Mouse (Mus musculus) liver, adult 2 months (tissue): ENCODE measurements at regions not wholly inside any gene's neighbourhood (a gene's known extent, or its start where the extent isn't known, plus 50 kb on each side); places are given as distances from the start of the nearest gene placed in this dataset.

Experiments used
- DNase-seq: peaks from one replicate; pipeline ENCODE4 v3.0.0-alpha.2; 2011; ENCODE audit warnings: low read depth, low spot score; ENCODE audit errors: extremely low read depth
- H3K27ac ChIP-seq: fragments of 200-500 bp; replicated peaks from 2 replicates; pipeline ENCODE4 v1.5.1; 2012; ENCODE audit warnings: low read depth, mild to moderate bottlenecking, control low read depth, inconsistent platforms, low read length; ENCODE audit not compliant: insufficient read depth
- H3K27me3 ChIP-seq: fragments of 200-500 bp; 2 replicates; pipeline ENCODE4 v1.6.1; 2012; ENCODE audit warnings: mild to moderate bottlenecking, moderate library complexity, low read length, inconsistent platforms; ENCODE audit not compliant: control insufficient read depth, insufficient read depth
- H3K36me3 ChIP-seq: fragments of 200-500 bp; 2 replicates; pipeline ENCODE4 v1.6.1; 2012; ENCODE audit warnings: low read length, inconsistent platforms; ENCODE audit not compliant: control insufficient read depth, insufficient read depth
- H3K4me1 ChIP-seq: fragments of 200-500 bp; 2 replicates; pipeline ENCODE4 v1.6.1; 2011; ENCODE audit warnings: low read length; ENCODE audit not compliant: control insufficient read depth, insufficient read depth
- H3K4me3 ChIP-seq: fragments of 200-500 bp; 2 replicates; pipeline ENCODE4 v1.5.1; 2011; ENCODE audit warnings: low read depth, mild to moderate bottlenecking, control low read depth, low read length, moderate library complexity; ENCODE audit not compliant: insufficient read depth
- H3K79me2 ChIP-seq: fragments of 200-500 bp; 2 replicates; pipeline ENCODE4 v1.6.1; 2012; ENCODE audit warnings: inconsistent platforms, mild to moderate bottlenecking, low read length, moderate library complexity; ENCODE audit not compliant: control insufficient read depth, insufficient read depth
- H3K9ac ChIP-seq: fragments of 200-500 bp; 2 replicates; pipeline ENCODE4 v1.6.1; 2012; ENCODE audit warnings: low read depth, mild to moderate bottlenecking, control low read depth, inconsistent platforms, low read length
- CTCF ChIP-seq: fragments of 200-500 bp; IDR thresholded peaks from 2 replicates; pipeline ENCODE4 v1.5.1; 2011; ENCODE audit warnings: low read depth, low read length, control low read depth
- POLR2A ChIP-seq: fragments of 200-500 bp; IDR thresholded peaks from 2 replicates; pipeline ENCODE4 v1.6.1; 2011; ENCODE audit warnings: low read length, control low read depth; ENCODE audit not compliant: insufficient read depth; ENCODE audit errors: extremely low read depth
- WGBS: fragments of 180-500 bp; shearing (Covaris S2); methylation state at CpG from one replicate; pipeline ENCODE4 v1.1.7; 2018; 5-methylcytosine and 5-hydroxymethylcytosine counted together

DNA sequence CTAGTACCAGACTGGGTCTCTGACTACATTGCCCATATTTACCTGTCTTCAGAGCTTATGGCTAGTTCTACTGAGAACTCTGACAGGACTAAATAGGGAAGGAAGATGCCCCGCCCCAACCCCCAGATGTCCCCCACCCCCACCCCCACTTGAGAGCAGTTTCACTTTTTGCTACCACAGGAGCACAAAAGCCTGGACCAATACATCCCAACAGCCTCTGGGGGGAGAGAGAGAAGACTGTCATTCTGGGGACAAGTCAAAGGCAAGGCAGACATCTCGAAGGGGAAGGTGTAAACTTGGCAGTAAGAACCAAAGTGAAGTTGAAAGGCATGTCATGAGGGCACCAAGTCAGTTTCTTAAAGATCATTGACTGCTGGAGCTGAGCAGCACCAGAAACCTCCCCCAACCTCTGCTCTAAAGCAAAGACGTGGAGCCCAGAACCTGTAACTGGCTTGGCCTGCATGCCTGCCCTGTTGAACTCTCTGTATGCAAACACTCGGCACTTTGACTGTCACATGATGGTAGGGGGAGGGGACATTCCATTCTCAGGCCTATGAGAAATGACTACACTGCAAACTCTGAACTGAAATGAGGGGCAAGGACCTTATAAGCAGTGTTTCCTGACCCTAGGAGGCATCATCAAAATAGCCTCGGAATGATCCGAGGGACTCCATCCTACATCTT is 123.3 kb downstream of the Psat1 start:
- Histone ChIP-seq H3K4me1 (no peaks in the 10 kb centered on the region), H3K36me3 (no peaks in the 10 kb centered on the region), H3K27ac (no peak overlapping the region), H3K4me3 (no peak overlapping the region), H3K9ac (no peak overlapping the region), H3K79me2 (no peaks in the 10 kb centered on the region), H3K27me3 (no peaks in the 10 kb centered on the region)
- WGBS: 58% methylated on average over 6 of the region's 6 CpGs
- TF ChIP-seq CTCF: no peak
- no peak for TF ChIP-seq POLR2A
- DNase-seq: no peak

DNA sequence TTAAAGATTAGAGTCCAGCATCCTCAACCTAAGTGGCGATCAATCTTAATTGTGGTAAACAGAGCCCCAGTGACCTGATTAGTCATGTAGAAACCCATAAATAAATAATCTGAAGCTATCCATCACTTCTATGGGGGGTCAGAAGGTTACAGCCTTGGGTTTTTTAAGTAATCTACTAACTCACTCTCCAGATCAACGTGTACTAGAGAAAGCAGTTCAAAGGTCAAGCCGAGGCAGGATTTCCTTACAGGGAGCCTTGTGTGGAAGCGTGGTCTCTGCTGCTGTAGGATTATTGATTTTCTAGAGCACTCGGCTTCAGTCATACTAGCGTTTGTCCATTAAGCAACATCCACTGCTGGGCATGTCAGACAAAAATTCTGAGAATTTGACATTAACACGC is 127.1 kb downstream of the Psat1 start:
- 35% methylated on average over 7 of the region's 7 CpGs for WGBS
- no peaks in the 10 kb centered on the region for H3K27me3 ChIP-seq
- no peak overlapping the region for H3K4me3 ChIP-seq
- no peaks in the 10 kb centered on the region for H3K4me1 ChIP-seq
- no peak for TF ChIP-seq POLR2A
- TF ChIP-seq CTCF: no peak
- no peak overlapping the region for H3K9ac ChIP-seq
- H3K27ac ChIP-seq: no peak overlapping the region
- H3K79me2 ChIP-seq: no peaks in the 10 kb centered on the region
- H3K36me3 ChIP-seq: no peaks in the 10 kb centered on the region
- no peak for DNase-seq

DNA sequence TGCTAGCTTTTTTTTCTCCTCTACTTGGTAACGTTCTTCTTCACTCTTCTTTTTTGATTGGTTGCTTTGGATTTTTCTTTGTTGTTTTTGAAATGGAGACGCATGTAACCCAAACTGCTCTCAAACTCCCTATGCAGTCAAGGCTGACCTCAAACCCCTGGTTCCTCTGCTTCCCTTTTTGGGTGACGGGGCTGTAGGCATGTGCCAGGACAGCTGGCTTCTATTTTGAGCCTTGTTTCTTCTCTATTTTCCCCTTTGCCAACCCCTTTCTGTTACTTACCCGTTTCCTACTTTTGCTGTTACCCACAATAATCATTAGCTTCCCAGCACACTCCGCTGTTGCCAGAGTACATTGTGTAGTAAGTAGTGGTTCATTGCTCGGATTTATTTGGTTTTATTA is 132.0 kb downstream of the Psat1 start:
- TF ChIP-seq CTCF (no peak), POLR2A (no peak)
- Histone ChIP-seq H3K4me3 (no peak overlapping the region), H3K27ac (no peak overlapping the region), H3K9ac (no peak overlapping the region), H3K4me1 (no peaks in the 10 kb centered on the region), H3K27me3 (no peaks in the 10 kb centered on the region), H3K36me3 (no peaks in the 10 kb centered on the region), H3K79me2 (no peaks in the 10 kb centered on the region)
- WGBS: 56% methylated on average over 6 of the region's 6 CpGs
- DNase-seq: no peak

DNA sequence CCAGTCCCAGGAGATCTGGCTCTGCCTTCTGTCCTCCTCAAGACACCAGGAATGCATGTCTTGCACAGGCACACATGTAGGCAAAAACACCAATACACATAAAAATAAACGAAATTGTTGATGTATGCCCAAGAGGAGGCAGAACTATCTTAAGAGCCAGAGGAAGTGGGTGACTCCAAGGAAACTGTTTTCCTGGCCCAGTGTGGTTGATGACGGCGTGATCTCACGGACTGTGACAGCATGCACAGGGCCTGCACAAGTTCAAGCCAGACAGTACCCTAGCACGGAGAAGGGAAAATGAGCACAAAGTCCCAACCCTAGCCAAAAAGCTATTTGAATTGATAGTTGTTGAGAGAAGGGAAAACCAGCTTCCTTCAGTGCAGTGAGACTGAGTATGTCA is 138.1 kb downstream of the Psat1 start:
- Histone ChIP-seq H3K4me3 (no peak overlapping the region), H3K27me3 (no peaks in the 10 kb centered on the region), H3K9ac (no peak overlapping the region), H3K27ac (no peak overlapping the region), H3K79me2 (no peaks in the 10 kb centered on the region), H3K4me1 (no peaks in the 10 kb centered on the region), H3K36me3 (no peaks in the 10 kb centered on the region)
- TF ChIP-seq CTCF (no peak), POLR2A (no peak)
- WGBS: 84% methylated on average over 5 of the region's 5 CpGs
- no peak for DNase-seq

DNA sequence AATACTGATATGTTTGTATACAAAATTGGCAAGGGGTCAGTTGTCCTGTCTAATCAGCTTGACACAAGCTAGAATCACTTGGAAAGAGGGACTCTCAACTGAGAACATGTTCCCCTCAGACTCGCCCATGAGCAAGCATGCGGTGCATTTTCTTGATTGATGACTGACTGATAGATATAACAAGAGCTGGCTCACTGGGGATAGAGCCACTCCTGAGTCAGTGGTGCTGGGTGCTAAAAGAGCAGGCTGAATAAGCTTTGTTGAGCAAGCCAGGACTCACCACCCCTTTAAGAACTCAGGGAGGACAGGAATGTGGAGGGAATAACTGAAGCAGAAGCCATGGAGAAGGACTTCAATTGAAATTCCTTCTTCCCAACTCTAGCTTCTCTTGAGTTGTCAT is 139.5 kb downstream of the Psat1 start:
- no peak overlapping the region for H3K9ac ChIP-seq
- H3K4me1 ChIP-seq: no peaks in the 10 kb centered on the region
- TF ChIP-seq POLR2A (no peak), CTCF (no peak)
- H3K79me2 ChIP-seq: no peaks in the 10 kb centered on the region
- H3K27ac ChIP-seq: no peak overlapping the region
- no peaks in the 10 kb centered on the region for H3K36me3 ChIP-seq
- no peak for DNase-seq
- H3K4me3 ChIP-seq: no peak overlapping the region
- no peaks in the 10 kb centered on the region for H3K27me3 ChIP-seq
- WGBS: 89% methylated on average over 2 of the region's 2 CpGs

DNA sequence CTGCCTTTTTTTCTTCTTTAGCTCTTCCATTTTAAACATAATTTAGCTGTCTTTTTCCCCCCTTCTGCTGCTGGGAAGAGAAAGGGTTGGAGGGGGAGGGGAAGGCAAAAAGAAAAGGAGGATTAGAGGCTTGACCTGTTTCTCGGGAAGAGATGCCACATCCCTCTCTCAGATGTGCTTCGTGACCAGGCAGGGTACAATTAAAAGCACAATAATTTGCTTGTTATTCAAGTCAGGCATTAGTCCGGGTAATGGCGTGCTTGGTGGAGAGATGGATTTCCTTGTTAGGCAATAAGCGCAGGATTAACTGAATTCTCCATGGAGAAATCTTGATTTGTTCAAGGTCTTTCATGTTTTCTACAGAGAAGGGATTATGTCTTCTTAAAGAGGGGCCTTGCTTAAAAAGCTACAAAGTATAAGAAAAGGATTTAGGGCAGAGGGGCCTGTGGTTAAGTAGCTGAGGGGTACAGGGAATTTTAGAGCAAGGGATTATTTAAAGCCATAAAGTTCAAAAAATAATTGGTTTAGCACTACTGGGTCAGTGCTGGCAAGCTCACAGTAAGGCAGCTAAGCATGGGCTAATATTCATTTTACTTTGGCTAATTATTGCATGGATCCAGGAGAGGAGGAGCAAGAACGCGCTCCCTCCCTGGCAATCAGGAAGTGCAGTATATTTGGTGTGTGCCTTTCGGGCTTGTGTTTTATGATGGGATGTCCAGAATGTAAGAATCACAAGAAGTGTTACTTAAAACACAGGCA is 143.8 kb downstream of the Psat1 start:
- 63% methylated on average over 8 of the region's 8 CpGs for WGBS
- Histone ChIP-seq H3K27me3 (0 out of 2 replicates have a peak, but pooled peaks cover 2% of the 10 kb centered on the region), H3K27ac (no peak overlapping the region), H3K4me3 (no peak overlapping the region), H3K36me3 (no peaks in the 10 kb centered on the region), H3K79me2 (no peaks in the 10 kb centered on the region), H3K9ac (no peak overlapping the region), H3K4me1 (peaks cover 1% of the 10 kb centered on the region; the same call in 1 of the 2 replicates)
- TF ChIP-seq POLR2A (no peak), CTCF (no peak)
- no peak for DNase-seq
